Mouse (Mus musculus): ENCODE results near the gene Olfr488.
"Not testable (repeated sequence)": the region's sequence is repeated elsewhere in the genome, so short reads cannot be mapped to it uniquely, and the experiment has no call there.

Gene Olfr488

GRCm38 (mm10) chr7:108258247-108258646 is at the start of gene Olfr488:
Gene Olfr488, minus strand, starts transcription at chr7:108258347.
- no peak for DNase-seq (ENCODE audit: low read depth)

GRCm38 (mm10) chr7:108288834-108289233 is 30.7 kb upstream of the Olfr488 start, which contains the start of gene Olfr490:
Gene Olfr490, minus strand, starts transcription at chr7:108288934.
- no peak for DNase-seq (ENCODE audit: low read depth)

- DNase-seq (ENCODE audit: low read depth), result no peak
Observed at GRCm38 (mm10) chr7:108233551-108233950, 24.6 kb downstream of the Olfr488 start.

GRCm38 (mm10) chr7:108214536-108214935 is 43.6 kb downstream of the Olfr488 start, which contains the start of gene Olfr487:
Gene Olfr487, minus strand, starts transcription at chr7:108214636.
- DNase-seq (ENCODE audit: low read depth), result not testable (repeated sequence)

Measured in induced T-regulatory cell, adult 2 months (primary cell).